Mouse (Mus musculus) embryonic fibroblast, embryonic 13.5 days (primary cell): ENCODE data around the gene Ugt2b38.

Experiments used
- CTCF ChIP-seq: IDR thresholded peaks from 2 replicates; pipeline ENCODE4 v1.5.1; 2011; ENCODE audit warnings: mild to moderate bottlenecking, control low read depth, low read length, moderate library complexity, borderline replicate concordance; ENCODE audit not compliant: insufficient read depth
- POLR2A ChIP-seq: IDR thresholded peaks from 2 replicates; pipeline ENCODE4 v1.6.1; 2011; ENCODE audit warnings: low read depth, mild to moderate bottlenecking, control low read depth, low read length, moderate library complexity

GRCm38 (mm10) chr5:87396968-87397367, 27.0 kb downstream of the Ugt2b38 start:
- TF ChIP-seq POLR2A (no peak), CTCF (no peak)
